Mouse (Mus musculus) ES-E14 (cell line): ENCODE results near the gene Mapk10.

Source experiments
- CHD2 ChIP-seq: IDR thresholded peaks from 2 replicates; pipeline ENCODE4 v1.6.1; 2014; ENCODE audit warnings: mild to moderate bottlenecking, low read depth, low read length, inconsistent platforms
- HCFC1 ChIP-seq: IDR thresholded peaks from 2 replicates; pipeline ENCODE4 v1.6.1; 2012; ENCODE audit warnings: low read length, inconsistent platforms, borderline replicate concordance; ENCODE audit not compliant: insufficient read depth
- MAFK ChIP-seq: IDR thresholded peaks from 2 replicates; pipeline ENCODE4 v1.6.1; 2014; ENCODE audit warnings: mild to moderate bottlenecking, low read depth, low read length, inconsistent platforms; ENCODE audit not compliant: insufficient read depth
- ZC3H11A ChIP-seq: IDR thresholded peaks from 2 replicates; pipeline ENCODE4 v1.6.1; 2012; ENCODE audit warnings: low read depth, mild to moderate bottlenecking, inconsistent platforms, low read length, borderline replicate concordance
- ZNF384 ChIP-seq: IDR thresholded peaks from 2 replicates; pipeline ENCODE4 v1.6.1; 2012; ENCODE audit warnings: low read depth, low read length, inconsistent platforms

- TF ChIP-seq ZC3H11A, result no peak
- no peak for TF ChIP-seq CHD2
- TF ChIP-seq MAFK, result no peak
- no peak for TF ChIP-seq ZNF384
- TF ChIP-seq HCFC1, result no peak
Measured at GRCm38 (mm10) chr5:102976540-102976939, 234.6 kb downstream of the Mapk10 start.
